Mouse (Mus musculus) brown adipose tissue, adult 24 weeks (tissue): ENCODE results near the gene Ciapin1. TPM values are rescaled to one million over a fixed set of nuclear protein-coding genes. Genes with fewer than 3 reads are reported as not detected.

Experiments used
- H3K27ac ChIP-seq: fragments of 200-500 bp; replicated peaks from 2 replicates; pipeline ENCODE4 v1.5.1; 2012; ENCODE audit warnings: low read depth, mild to moderate bottlenecking, low read length
- H3K4me1 ChIP-seq: fragments of 200-500 bp; 2 replicates; pipeline ENCODE4 v1.6.1; 2012; ENCODE audit warnings: low read length, mixed read lengths; ENCODE audit not compliant: control insufficient read depth, insufficient read depth, insufficient read length
- H3K4me3 ChIP-seq: fragments of 200-500 bp; 2 replicates; pipeline ENCODE4 v1.5.1; 2012; ENCODE audit warnings: low read depth, mild to moderate bottlenecking, low read length, moderate library complexity; ENCODE audit not compliant: insufficient read depth
- polyA plus RNA-seq: library from polyadenylated mRNA; stranded (reverse); fragments of >200 nt; gene quantifications from 2 replicates; pipeline ENCODE4 v1.2.4, GENCODE M21; 2012; ENCODE audit not compliant: missing spikeins, insufficient read depth, insufficient read length

Ciapin1 gene
- polyA plus RNA-seq, 1 experiment, result 61.4 TPM

DNA sequence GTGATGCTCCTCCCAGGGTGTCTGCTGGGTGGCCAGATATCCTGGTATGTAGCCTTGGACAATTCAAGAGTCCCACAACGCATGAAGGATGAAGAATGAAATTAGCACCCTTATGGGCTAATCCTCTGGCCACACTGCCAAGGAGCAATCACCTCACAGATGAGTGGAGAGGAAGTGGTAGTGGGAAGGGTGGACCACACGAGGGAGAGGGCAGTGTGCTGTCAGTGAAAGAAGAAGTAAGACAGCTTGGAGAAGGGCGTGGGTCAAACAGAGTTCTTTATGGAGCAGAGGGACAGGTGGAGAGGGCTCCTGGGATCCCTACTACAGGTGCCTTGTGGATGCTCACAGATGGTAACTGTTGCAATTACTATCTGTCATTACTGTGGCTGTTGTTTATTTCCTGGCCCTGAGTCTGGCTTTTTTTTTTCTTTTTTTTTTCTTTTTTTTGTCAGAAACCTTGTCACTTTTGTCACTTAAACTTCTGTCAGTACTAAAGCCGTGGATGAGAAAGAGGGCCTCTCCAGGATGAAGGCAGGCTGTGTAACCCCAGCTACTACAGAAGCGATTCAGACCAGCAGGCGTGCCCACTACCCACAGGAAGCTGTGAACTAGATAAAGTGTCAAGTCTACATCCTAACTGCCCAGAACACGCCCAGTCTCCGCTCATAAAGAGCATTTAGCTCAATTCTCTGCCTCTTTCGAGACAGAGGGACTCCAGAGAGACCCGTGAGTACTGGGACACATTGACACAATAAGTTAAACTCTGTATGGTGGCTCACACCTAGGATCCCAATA is 33.4 kb downstream of the Ciapin1 start:
- Histone ChIP-seq H3K4me1 (peaks cover 8% of the 10 kb centered on the region), H3K4me3 (no peak overlapping the region), H3K27ac (no peak overlapping the region)

- no peak overlapping the region for H3K4me3 ChIP-seq
Observed at GRCm38 (mm10) chr8:94803551-94803950, 34.6 kb downstream of the Ciapin1 start.

GRCm38 (mm10) chr8:94802375-94802774 is 35.8 kb downstream of the Ciapin1 start:
- Histone ChIP-seq H3K4me3 (no peak overlapping the region), H3K27ac (no peak overlapping the region), H3K4me1 (peaks cover 8% of the 10 kb centered on the region)

More at GRCm38 (mm10) chr8:94803551-94803950, 34.6 kb downstream of the Ciapin1 start:
- Histone ChIP-seq H3K27ac (no peak overlapping the region), H3K4me1 (peaks cover 8% of the 10 kb centered on the region)

- no peak overlapping the region for H3K4me3 ChIP-seq
- H3K4me1 ChIP-seq, result peaks cover 8% of the 10 kb centered on the region
- H3K27ac ChIP-seq, result no peak overlapping the region
Observed at GRCm38 (mm10) chr8:94801293-94802095, 36.7 kb downstream of the Ciapin1 start.

DNA sequence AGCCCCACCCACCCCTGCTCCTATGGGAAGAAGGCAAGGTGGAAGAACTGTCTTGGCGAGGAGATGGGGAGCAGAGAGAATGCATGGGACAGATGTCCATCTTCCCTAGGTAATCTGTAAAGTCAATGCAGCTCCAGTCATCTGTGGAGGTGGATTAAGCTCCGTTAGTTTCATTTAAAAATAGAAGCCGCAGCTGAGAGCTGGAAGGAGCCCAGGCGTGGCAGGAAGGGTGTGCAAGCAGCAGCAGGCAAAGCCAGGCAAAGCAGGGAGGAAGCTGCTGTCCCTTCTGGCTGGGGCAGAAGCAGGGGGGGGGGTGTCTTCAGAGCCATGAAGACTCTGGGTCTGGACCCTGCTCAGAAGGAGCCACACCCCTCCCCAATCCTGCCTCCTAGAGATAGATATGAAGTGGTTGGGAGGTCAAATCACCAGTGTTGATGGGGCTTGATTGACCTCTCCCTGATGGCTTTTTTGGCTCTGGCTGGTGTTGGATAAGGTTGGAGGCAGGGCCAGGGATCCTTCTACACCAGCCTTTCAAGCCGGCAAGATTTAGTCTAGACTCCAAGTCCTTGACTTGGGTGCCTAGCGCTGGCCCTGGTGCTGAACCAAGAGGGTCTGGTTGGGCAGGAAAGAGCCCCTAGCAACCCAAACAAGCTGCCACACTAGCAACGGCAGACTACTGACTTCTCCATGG is 37.7 kb downstream of the Ciapin1 start:
- peaks cover 8% of the 10 kb centered on the region for H3K4me1 ChIP-seq
- H3K27ac ChIP-seq, result no peak overlapping the region
- no peak overlapping the region for H3K4me3 ChIP-seq

DNA sequence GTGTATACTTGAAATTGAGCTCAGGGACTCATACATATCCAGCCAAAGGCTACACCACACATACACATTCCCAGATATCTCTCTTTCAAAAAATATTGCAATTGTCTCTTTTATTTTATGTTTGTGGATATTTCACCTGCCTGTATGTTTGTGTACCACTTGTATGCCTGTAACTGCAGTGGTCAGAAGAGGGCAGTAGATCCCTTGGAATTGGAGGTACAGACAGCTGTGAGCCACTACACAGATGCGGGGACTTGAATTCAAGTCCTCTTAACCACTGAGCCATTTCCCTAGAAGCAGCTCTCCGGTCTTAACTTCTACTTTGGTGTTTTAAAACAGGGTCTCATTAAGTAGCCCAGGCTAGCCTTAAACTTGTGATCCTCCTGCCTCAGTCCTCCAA is 43.4 kb downstream of the Ciapin1 start:
- no peak overlapping the region for H3K4me3 ChIP-seq

GRCm38 (mm10) chr8:94794368-94794767 is 43.8 kb downstream of the Ciapin1 start:
- no peaks in the 10 kb centered on the region for H3K4me1 ChIP-seq
- no peak overlapping the region for H3K27ac ChIP-seq
- H3K4me3 ChIP-seq, result no peak overlapping the region

More for the DNA sequence above, 43.4 kb downstream of the Ciapin1 start:
- Histone ChIP-seq H3K4me1 (no peaks in the 10 kb centered on the region), H3K27ac (no peak overlapping the region)

GRCm38 (mm10) chr8:94789256-94789955 is 48.8 kb downstream of the Ciapin1 start:
- Histone ChIP-seq H3K4me3 (no peak overlapping the region), H3K27ac (no peak overlapping the region), H3K4me1 (peaks cover 13% of the 10 kb centered on the region)

GRCm38 (mm10) chr8:94787524-94788501 is 50.3 kb downstream of the Ciapin1 start:
- Histone ChIP-seq H3K4me3 (no peak overlapping the region), H3K27ac (peak overlapping the region; percentile 55; the same call in 1 of the 2 replicates), H3K4me1 (peaks cover 19% of the 10 kb centered on the region)

GRCm38 (mm10) chr8:94785995-94786595 is 52.1 kb downstream of the Ciapin1 start:
- Histone ChIP-seq H3K4me1 (peaks cover 29% of the 10 kb centered on the region), H3K4me3 (no peak overlapping the region), H3K27ac (peak overlapping the region; percentile 20)

DNA sequence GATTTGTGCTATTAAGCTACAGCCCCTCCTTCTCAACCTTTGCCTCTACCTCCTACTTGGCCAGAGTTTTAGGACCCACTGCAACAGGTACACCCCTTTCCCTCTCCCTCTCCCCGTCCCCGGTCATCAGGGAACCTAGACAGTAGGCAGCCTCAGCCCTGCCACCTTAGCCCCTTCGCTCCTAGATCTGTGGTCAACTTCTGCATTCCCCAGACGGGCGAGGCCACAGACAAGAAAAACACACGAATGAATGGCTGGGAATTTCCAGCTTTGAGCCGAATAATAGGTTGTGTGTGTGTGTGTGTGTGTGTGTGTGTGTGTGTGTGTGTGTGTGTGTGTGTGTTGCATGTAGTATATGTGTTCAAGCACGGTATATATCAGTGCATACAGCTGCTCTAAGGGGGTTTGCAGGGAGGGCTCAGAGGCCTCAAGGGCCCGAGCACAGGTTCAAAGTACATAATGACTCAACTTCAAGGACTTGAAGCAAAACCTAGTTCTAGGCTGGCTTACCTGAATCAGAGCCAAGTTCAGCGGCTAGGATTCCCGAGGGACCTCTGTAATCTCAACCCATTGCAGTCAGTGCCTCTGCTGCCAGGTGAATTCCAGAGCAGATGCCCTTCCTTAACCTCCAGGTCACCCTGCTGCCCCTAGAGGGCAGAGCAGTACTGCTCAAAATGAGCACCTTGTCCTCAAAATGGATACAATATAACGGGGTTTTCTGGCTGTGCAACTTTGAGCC is 52.7 kb downstream of the Ciapin1 start:
- Histone ChIP-seq H3K4me1 (peaks cover 29% of the 10 kb centered on the region), H3K27ac (peak overlapping the region; percentile 44), H3K4me3 (no peak overlapping the region)

- H3K4me1 ChIP-seq, result peaks cover 36% of the 10 kb centered on the region
- H3K27ac ChIP-seq, result no peak overlapping the region
- no peak overlapping the region for H3K4me3 ChIP-seq
Observed at GRCm38 (mm10) chr8:94783890-94784289, 54.3 kb downstream of the Ciapin1 start.

DNA sequence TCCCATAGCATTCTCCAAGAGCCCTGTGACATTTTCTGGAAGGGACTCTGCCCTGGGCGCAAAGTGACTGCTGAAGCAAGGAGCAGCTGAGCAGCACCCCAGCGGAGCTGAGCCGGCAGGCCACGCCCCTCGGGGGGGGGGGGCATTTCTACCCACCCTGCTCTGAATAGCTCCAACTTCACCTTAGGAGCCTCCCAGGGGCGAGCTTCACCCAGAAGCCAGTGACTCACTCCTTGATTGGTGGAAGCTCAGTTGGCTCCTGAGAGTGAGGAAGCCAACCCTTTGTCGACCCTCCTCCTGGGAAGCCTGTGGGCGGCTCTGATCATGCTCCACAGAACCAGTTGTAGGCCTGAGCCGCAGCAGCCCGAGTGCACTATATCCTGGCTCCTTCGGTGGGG is 56.3 kb downstream of the Ciapin1 start:
- H3K27ac ChIP-seq, result peak overlapping the region; percentile 68
- H3K4me1 ChIP-seq, result peaks cover 42% of the 10 kb centered on the region
- H3K4me3 ChIP-seq, result no peak overlapping the region
